Mouse (Mus musculus) neural tube, embryonic 14.5 days (tissue): Measurements from ENCODE around the gene Tmco5b. TPM values are rescaled to one million over a fixed set of nuclear protein-coding genes. Genes with fewer than 3 reads are reported as not detected.

Experiments used
- ATAC-seq: fragments of 200-750 bp; cut with Nextera tagmentation; 2 replicates; pipeline ENCODE4 v1.8.0; 2017; ENCODE audit warnings: low read depth, mild to moderate bottlenecking, moderate TSS enrichment, moderate library complexity
- H3K27ac ChIP-seq: fragments of 300-500 bp; sonication (generic); 2 replicates; pipeline ENCODE4 v1.5.1; 2014; ENCODE audit warnings: low read depth, mild to moderate bottlenecking, control low read depth, low read length, moderate library complexity, mixed read lengths
- H3K27me3 ChIP-seq: fragments of 300-500 bp; sonication (generic); 2 replicates; pipeline ENCODE4 v1.6.1; 2014; ENCODE audit warnings: low read length; ENCODE audit not compliant: control insufficient read depth, insufficient read depth
- H3K36me3 ChIP-seq: fragments of 300-500 bp; sonication (generic); 2 replicates; pipeline ENCODE4 v1.6.1; 2014; ENCODE audit warnings: low read length, mixed read lengths; ENCODE audit not compliant: control insufficient read depth, insufficient read depth
- H3K4me1 ChIP-seq: fragments of 300-500 bp; sonication (generic); 2 replicates; pipeline ENCODE4 v1.6.1; 2014; ENCODE audit warnings: low read length; ENCODE audit not compliant: control insufficient read depth, insufficient read depth
- H3K4me2 ChIP-seq: fragments of 300-500 bp; sonication (generic); 2 replicates; pipeline ENCODE4 v1.6.1; 2014; ENCODE audit warnings: mild to moderate bottlenecking, low read depth, low read length, control low read depth
- H3K4me3 ChIP-seq: fragments of 300-500 bp; sonication (generic); 2 replicates; pipeline ENCODE4 v1.5.1; 2014; ENCODE audit warnings: low read depth, low read length, control low read depth, mixed read lengths
- H3K9ac ChIP-seq: fragments of 300-500 bp; sonication (generic); replicated peaks from 2 replicates; pipeline ENCODE4 v1.6.1; 2014; ENCODE audit warnings: low read depth, mild to moderate bottlenecking, control low read depth, low read length, mixed read lengths
- H3K9me3 ChIP-seq: fragments of 300-500 bp; sonication (generic); 2 replicates; pipeline ENCODE4 v1.6.1; 2016; ENCODE audit warnings: low read length; ENCODE audit not compliant: control insufficient read depth
- WGBS: fragments of 180-500 bp; shearing (Covaris S2); extraction: QIAGEN DNeasy Blood & Tissue Kit; methylation state at CpG from one replicate; pipeline ENCODE4 v1.1.7; 2014; 5-methylcytosine and 5-hydroxymethylcytosine counted together
- polyA plus RNA-seq: library from polyadenylated mRNA; unstranded; fragments of >200 nt; fragmentation: Nextera tagmentation; extraction: Ambion mirVana; gene quantifications from 2 replicates; pipeline ENCODE4 v1.2.1, GENCODE M21; 2014

Tmco5b gene
- polyA plus RNA-seq, 1 experiment from 2014 or later, result not detected

DNA sequence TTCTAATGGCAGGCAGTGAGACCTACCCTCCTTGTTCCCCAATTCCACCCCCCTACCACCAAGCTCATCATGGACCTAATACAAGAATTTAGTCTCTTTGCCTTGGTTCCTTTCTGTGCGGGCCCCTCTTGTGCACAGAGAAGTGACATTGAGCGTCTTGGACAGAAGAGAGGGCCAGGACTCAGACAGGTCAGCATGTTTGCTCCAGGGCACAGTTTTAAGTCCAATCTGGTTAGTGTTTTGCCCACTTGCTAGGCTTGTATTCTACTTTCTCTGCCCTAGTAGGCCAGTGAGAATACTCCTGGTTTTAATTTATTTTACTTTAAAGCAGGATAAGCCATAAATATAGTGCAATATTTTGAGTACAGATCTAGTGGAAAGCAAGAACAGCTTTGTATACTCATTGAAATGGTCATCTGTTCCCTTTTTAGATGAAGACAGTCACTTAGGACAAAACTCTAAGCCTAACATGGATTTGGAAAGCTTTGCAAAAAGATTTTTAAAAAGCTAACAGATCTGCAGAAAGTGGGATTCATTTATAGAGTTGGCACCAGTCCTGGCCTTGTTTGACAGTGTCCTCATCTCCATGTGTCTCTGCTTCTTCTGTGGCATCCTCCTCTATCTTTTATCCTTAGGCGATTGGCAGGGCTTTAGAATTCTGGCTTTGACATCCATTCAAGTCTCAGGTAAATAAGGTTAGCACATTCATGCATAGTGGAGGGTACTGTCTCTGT, 50.2 kb downstream of the Tmco5b start:
- H3K4me3 ChIP-seq, result no peak overlapping the region
- no peaks in the 10 kb centered on the region for H3K9me3 ChIP-seq
- no peaks in the 10 kb centered on the region for H3K4me1 ChIP-seq
- H3K36me3 ChIP-seq, result no peaks in the 10 kb centered on the region
- no peak for ATAC-seq
- no peak overlapping the region for H3K9ac ChIP-seq
- 90% methylated on average over 3 of the region's 3 CpGs for WGBS
- no peaks in the 10 kb centered on the region for H3K27me3 ChIP-seq
- no peak overlapping the region for H3K27ac ChIP-seq
- H3K4me2 ChIP-seq, result no peak overlapping the region

DNA sequence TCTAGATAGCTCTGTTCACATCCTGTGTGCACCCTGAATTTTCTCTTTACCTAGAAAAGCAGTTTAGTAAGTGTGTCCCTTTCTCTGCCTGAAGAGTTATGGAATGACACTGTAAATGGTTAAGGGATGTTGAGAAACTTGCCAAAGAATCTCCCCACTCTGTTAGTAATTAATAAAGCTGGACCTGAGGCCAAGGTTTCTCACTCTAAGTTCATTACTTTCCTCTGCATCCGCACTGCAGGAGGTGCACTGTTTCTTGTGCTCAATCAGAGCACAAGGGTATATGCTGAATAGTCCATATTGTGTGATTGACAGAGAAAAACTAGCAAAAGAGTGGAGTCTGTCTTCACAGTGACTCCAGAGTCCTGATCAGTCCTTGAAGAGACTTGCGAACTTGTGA, 59.0 kb downstream of the Tmco5b start:
- ATAC-seq, result no peak
- Histone ChIP-seq H3K4me2 (no peak overlapping the region), H3K4me3 (no peak overlapping the region), H3K36me3 (no peaks in the 10 kb centered on the region), H3K9me3 (no peaks in the 10 kb centered on the region), H3K27ac (no peak overlapping the region), H3K27me3 (no peaks in the 10 kb centered on the region), H3K9ac (no peak overlapping the region), H3K4me1 (no peaks in the 10 kb centered on the region)
- 96% methylated on average over 2 of the region's 2 CpGs for WGBS

Other genes with a start within 250 kb of the Tmco5b start
- 8.1 and 14.1 TPM in 2 replicates for gene Ryr3, start 68.6 kb upstream of the Tmco5b start, polyA plus RNA-seq
- gene Fmn1, start 42.0 kb downstream of the Tmco5b start, polyA plus RNA-seq, result 0.19 and 1.0 TPM in 2 replicates